Mouse (Mus musculus): ENCODE measurements around the gene Gm10642.
A peak's percentile ranks its signal among the peaks of the same experiment; 100 is the strongest.

DNA sequence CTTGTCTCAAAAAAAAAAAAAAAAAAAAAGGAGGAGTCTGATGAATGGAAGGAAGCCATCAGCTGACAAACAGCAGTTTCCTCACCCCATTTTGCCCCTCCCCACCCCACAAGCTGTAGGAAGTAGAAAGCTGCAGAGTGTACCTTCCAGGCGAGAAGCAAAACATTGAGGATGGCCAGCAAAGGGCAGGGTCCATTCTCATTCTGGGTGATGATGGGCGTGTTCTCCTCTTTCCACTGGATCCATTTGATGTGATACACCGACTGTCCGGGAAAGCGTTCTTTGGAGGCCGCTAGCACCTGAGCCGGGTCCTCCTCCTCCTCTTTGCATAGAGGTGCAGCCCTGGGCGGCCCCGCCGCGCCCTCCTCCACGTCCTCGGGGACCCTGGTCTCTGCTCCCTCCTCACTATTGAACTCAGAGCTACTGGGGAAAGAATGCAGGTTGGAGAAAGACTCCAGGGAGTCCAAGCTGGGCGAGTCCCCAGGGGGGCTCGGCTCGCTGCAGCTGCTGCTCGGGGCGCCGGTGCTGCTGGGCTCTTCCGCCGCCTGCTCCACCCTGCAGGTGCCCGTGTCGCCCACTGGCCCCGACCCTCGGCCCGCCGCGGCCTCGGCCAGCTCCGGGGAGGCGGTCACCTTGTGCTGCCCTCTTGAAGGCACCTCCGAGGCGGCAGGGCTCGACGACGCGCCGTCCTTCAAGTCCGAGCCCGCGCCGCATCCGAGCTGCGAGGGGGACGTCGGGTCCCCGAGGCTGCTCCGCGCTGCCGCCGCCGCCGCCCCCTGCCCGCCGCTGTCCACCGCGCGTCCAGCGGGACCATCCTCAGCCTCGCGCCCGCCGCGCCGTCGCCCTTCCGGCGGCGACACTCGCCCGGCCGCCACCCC lies at the start of gene Gm10642:
- TF ChIP-seq POLR2A (IDR thresholded peaks at IDR 0.05; ENCODE audit: extremely low read depth, insufficient read depth, low read length) (0 out of 2 replicates have a peak, but pooled peaks have one; percentile 46), CTCF (IDR thresholded peaks at IDR 0.05; ENCODE audit: extremely low read depth, insufficient read depth, low read length) (no peak)

All from cortical plate, adult 2 months (tissue).